Mouse (Mus musculus): Measurements from ENCODE around the gene Rln3. TPM values are rescaled to one million over a fixed set of nuclear protein-coding genes. Genes with fewer than 3 reads are reported as not detected.

The Rln3 gene
- total RNA-seq (2021) = not detected
- long read RNA-seq, experiment 1 = 0 reads
- long read RNA-seq, experiment 2, partial matches to known transcripts = 0 of 1 reads
- long read RNA-seq, experiment 2, other reads (novel, unspliced or antisense) = 0 of 1 reads

DNA sequence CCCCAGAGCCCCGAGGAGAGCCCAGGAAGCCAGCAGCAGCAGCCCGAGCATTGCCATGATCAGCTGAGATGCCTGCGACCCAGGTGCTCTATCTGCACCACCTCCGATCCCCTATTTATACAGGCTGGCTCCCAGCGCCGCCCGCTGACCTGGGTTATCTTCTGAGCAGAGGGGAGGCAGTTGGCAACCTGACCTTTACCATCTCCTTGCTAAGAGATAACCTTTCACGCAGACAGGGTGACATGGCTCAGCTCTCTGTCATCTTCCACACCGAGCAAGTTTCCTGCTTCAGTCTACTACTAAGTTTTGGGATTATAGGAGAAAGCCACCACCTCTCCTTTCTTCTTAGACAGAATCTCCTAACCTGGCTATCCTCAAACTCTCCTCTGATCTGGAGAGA is at the start of gene Rln3:
Rln3 (minus strand) TSS at position 101 of the 400 bp plus-strand sequence.
- Histone ChIP-seq H3K4me3 (no peak within 1 kb of the TSS), H3K27ac (no peak within 1 kb of the TSS)
- no peak for DNase-seq (ENCODE audit: low spot score in 2 of 2)
- no peak for TF ChIP-seq CTCF (conservative IDR thresholded peaks at IDR 0.05)

DNA sequence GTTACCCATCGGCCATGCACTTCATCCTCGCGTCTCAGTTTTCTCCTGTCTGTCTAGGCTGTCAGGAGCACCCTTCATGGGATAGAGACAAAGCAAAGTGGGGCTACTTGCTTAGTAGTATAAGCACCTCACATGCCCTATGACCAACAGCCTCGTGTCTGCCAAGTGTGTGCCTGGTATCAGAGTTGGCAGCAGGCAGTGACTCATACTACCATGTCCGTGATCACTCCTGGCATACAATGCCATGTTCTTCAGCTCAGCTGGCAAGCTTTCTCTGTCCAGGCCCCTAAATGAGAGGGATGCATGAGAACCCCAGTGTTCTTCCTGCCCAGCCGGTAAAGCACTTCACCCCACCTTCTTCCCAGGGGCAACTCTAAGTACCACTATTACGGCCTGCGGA is 45.8 kb upstream of the Rln3 start:
- H3K4me3 ChIP-seq = no peak overlapping the region
- no peak overlapping the region for H3K27ac ChIP-seq
- TF ChIP-seq CTCF (conservative IDR thresholded peaks at IDR 0.05) = no peak
- no peak for DNase-seq (ENCODE audit: low spot score in 2 of 2)

DNA sequence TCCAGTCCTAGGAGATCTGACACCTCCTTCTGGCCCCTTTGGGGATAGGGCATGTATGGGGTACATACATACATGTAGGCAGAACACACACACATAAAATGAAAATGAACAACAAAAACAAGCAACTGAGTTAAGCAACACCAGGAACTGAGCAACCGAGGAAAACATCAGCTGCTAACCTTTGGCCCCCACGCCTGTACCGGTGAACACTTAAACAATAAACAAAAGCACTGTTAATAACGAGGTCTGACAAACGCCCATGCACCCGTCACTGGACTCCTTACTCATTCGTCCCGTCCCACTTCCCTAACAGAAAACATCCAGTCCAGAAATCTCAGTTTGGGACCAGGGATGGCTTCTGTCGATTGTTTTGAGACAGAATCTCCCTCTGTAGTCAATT is 44.5 kb upstream of the Rln3 start:
- no peak overlapping the region for H3K27ac ChIP-seq
- no peak for TF ChIP-seq CTCF (conservative IDR thresholded peaks at IDR 0.05)
- no peak overlapping the region for H3K4me3 ChIP-seq
- DNase-seq (ENCODE audit: low spot score in 2 of 2) = no peak

DNA sequence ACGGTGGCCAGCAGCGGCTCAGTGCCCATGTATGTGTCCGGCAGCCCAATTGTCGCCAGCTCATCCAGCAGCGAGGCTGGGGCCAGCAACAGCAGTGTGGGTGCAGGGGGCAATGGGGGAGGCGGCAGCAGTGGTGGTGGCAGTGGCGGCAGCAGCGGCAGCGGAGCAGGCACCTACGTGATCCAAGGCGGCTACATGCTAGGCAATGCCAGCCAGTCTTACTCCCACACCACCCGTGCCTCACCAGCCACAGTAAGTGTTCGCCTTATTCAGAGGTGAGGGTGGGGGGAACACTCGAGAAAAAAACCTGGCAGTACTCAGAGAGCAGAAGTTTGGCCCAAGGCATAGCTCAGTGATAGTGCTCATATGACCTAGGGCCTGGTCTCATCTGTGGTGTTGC is 43.0 kb upstream of the Rln3 start:
- no peak for DNase-seq (ENCODE audit: low spot score in 2 of 2)
- H3K27ac ChIP-seq = no peak overlapping the region
- TF ChIP-seq CTCF (conservative IDR thresholded peaks at IDR 0.05) = no peak
- no peak overlapping the region for H3K4me3 ChIP-seq

- no peak for TF ChIP-seq CTCF (conservative IDR thresholded peaks at IDR 0.05)
- no peak for DNase-seq (ENCODE audit: low spot score in 2 of 2)
- H3K4me3 ChIP-seq = no peak overlapping the region
Measured at GRCm38 (mm10) chr8:84087156-84087555, 42.4 kb upstream of the Rln3 start.

GRCm38 (mm10) chr8:84084341-84085115 is 39.7 kb upstream of the Rln3 start:
- Histone ChIP-seq H3K27ac (no peak overlapping the region), H3K4me3 (no peak overlapping the region)
- DNase-seq (ENCODE audit: low spot score in 2 of 2) = no peak
- TF ChIP-seq CTCF (conservative IDR thresholded peaks at IDR 0.05) = no peak

More at GRCm38 (mm10) chr8:84087156-84087555, 42.4 kb upstream of the Rln3 start:
- no peak overlapping the region for H3K27ac ChIP-seq

- no peak overlapping the region for H3K27ac ChIP-seq
- DNase-seq (ENCODE audit: low spot score in 2 of 2) = no peak
- peak; percentile 39 for TF ChIP-seq CTCF (conservative IDR thresholded peaks at IDR 0.05)
- H3K4me3 ChIP-seq = no peak overlapping the region
Measured at GRCm38 (mm10) chr8:84083829-84084241, 39.0 kb upstream of the Rln3 start.

GRCm38 (mm10) chr8:84079206-84079605 is 34.4 kb upstream of the Rln3 start:
- Histone ChIP-seq H3K4me3 (no peak overlapping the region), H3K27ac (no peak overlapping the region)
- DNase-seq (ENCODE audit: low spot score in 2 of 2) = no peak
- no peak for TF ChIP-seq CTCF (conservative IDR thresholded peaks at IDR 0.05)

DNA sequence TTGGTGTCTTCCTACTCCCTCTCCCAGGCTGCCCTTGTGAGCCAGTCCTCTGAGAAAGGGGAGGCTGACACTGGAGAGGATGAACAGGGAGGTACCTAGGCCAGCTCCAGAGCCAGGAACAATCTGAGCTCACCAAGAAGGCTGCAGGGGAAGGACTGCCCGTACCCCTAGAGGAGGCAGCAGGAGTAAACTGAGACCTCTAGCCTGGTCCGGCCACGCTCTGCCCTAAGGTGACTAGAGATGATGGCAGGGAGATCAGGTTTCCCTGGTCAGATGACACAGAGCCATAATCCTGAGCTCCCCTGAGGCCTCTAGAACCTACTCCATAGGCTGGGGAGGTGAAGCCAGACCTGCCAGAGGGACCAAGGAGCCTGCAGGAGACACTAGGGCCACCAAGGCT is 32.0 kb upstream of the Rln3 start:
- H3K27ac ChIP-seq = no peak overlapping the region
- no peak for DNase-seq (ENCODE audit: low spot score in 2 of 2)
- no peak overlapping the region for H3K4me3 ChIP-seq
- TF ChIP-seq CTCF (conservative IDR thresholded peaks at IDR 0.05) = no peak

GRCm38 (mm10) chr8:84076412-84076811 is 31.6 kb upstream of the Rln3 start:
- H3K27ac ChIP-seq = no peak overlapping the region
- DNase-seq (ENCODE audit: low spot score in 2 of 2) = no peak
- 0 out of 2 replicates have a peak, but pooled peaks have one; percentile 11 for TF ChIP-seq CTCF (conservative IDR thresholded peaks at IDR 0.05)
- no peak overlapping the region for H3K4me3 ChIP-seq

- H3K4me3 ChIP-seq = peak overlapping the region; percentile 48
- peak overlapping the region; percentile 88 for H3K27ac ChIP-seq
- no peak for TF ChIP-seq CTCF (conservative IDR thresholded peaks at IDR 0.05)
- DNase-seq (ENCODE audit: low spot score in 2 of 2) = peak in 1 of 2 experiments; percentile 57
Measured at GRCm38 (mm10) chr8:84073230-84073976, 28.6 kb upstream of the Rln3 start.

- TF ChIP-seq CTCF (conservative IDR thresholded peaks at IDR 0.05) = no peak
- Histone ChIP-seq H3K27ac (peak overlapping the region; percentile 88), H3K4me3 (no peak overlapping the region)
- no peak for DNase-seq (ENCODE audit: low spot score in 2 of 2)
Measured at GRCm38 (mm10) chr8:84072321-84072720, 27.5 kb upstream of the Rln3 start.

GRCm38 (mm10) chr8:84071921-84072320 is 27.1 kb upstream of the Rln3 start:
- Histone ChIP-seq H3K27ac (peak overlapping the region; percentile 88), H3K4me3 (no peak overlapping the region)
- 0 out of 2 replicates have a peak, but pooled peaks have one; percentile 2 for TF ChIP-seq CTCF (conservative IDR thresholded peaks at IDR 0.05)
- no peak for DNase-seq (ENCODE audit: low spot score in 2 of 2)
